Mouse (Mus musculus): Measurements from ENCODE around the gene Tex44. TPM values are rescaled to one million over a fixed set of nuclear protein-coding genes. Genes with fewer than 3 reads are reported as not detected.

Tex44 gene
- polyA plus RNA-seq, 1 experiment from 2014 or later: not detected

GRCm38 (mm10) chr1:86391425-86391824 is 34.7 kb upstream of the Tex44 start:
- H3K36me3 ChIP-seq (replicated peaks; ENCODE audit: insufficient read depth, low read length): no peaks in the 10 kb centered on the region
- no peak for TF ChIP-seq EP300 (IDR thresholded peaks at IDR 0.05; ENCODE audit: low read depth)
- no peak overlapping the region for H3K27ac ChIP-seq (ENCODE audit: low read depth)
- no peak overlapping the region for H3K9ac ChIP-seq (replicated peaks)
- H3K4me3 ChIP-seq (ENCODE audit: low read depth, low read length): no peak overlapping the region
- H3K9me3 ChIP-seq (ENCODE audit: low read length): no peaks in the 10 kb centered on the region
- no peak overlapping the region for H3K4me2 ChIP-seq (ENCODE audit: low read depth, low read length)
- no peaks in the 10 kb centered on the region for H3K4me1 ChIP-seq (ENCODE audit: insufficient read depth)
- H3K27me3 ChIP-seq (ENCODE audit: insufficient read depth, low read length): no peaks in the 10 kb centered on the region
- DNase-seq (no peak), ATAC-seq (no peak)
- 84% methylated on average over 2 of the region's 2 CpGs for WGBS (ENCODE audit: insufficient replicate concordance)

GRCm38 (mm10) chr1:86393219-86393618 is 32.9 kb upstream of the Tex44 start:
- DNase-seq (no peak), ATAC-seq (no peak)
- H3K4me1 ChIP-seq (ENCODE audit: insufficient read depth): 0 out of 2 replicates have a peak, but pooled peaks cover 3% of the 10 kb centered on the region
- 55% methylated on average over 3 of the region's 3 CpGs for WGBS (ENCODE audit: insufficient replicate concordance)
- no peak overlapping the region for H3K4me3 ChIP-seq (ENCODE audit: low read depth, low read length)
- H3K27me3 ChIP-seq (ENCODE audit: insufficient read depth, low read length): no peaks in the 10 kb centered on the region
- no peak overlapping the region for H3K4me2 ChIP-seq (ENCODE audit: low read depth, low read length)
- TF ChIP-seq EP300 (IDR thresholded peaks at IDR 0.05; ENCODE audit: low read depth): no peak
- no peak for TF ChIP-seq CTCF (IDR thresholded peaks at IDR 0.05; ENCODE audit: low read depth)
- H3K9ac ChIP-seq (replicated peaks): no peak overlapping the region
- no peaks in the 10 kb centered on the region for H3K36me3 ChIP-seq (replicated peaks; ENCODE audit: insufficient read depth, low read length)
- no peaks in the 10 kb centered on the region for H3K9me3 ChIP-seq (ENCODE audit: low read length)
- no peak overlapping the region for H3K27ac ChIP-seq (ENCODE audit: low read depth)

- DNase-seq: no peak
- H3K27ac ChIP-seq (ENCODE audit: low read depth): no peak overlapping the region
- H3K9ac ChIP-seq (replicated peaks): no peak overlapping the region
- 0 out of 2 replicates have a peak, but pooled peaks have one; percentile 8 for ATAC-seq
- H3K36me3 ChIP-seq (replicated peaks; ENCODE audit: insufficient read depth, low read length): no peaks in the 10 kb centered on the region
- no peak for TF ChIP-seq CTCF (IDR thresholded peaks at IDR 0.05; ENCODE audit: low read depth)
- TF ChIP-seq EP300 (IDR thresholded peaks at IDR 0.05; ENCODE audit: low read depth): no peak
- H3K4me2 ChIP-seq (ENCODE audit: low read depth, low read length): no peak overlapping the region
- WGBS (ENCODE audit: insufficient replicate concordance): 49% methylated on average over 3 of the region's 3 CpGs
- no peaks in the 10 kb centered on the region for H3K27me3 ChIP-seq (ENCODE audit: insufficient read depth, low read length)
- peaks cover 8% of the 10 kb centered on the region; the same call in 1 of the 2 replicates for H3K4me1 ChIP-seq (ENCODE audit: insufficient read depth)
- no peak overlapping the region for H3K4me3 ChIP-seq (ENCODE audit: low read depth, low read length)
- no peaks in the 10 kb centered on the region for H3K9me3 ChIP-seq (ENCODE audit: low read length)
Observed at GRCm38 (mm10) chr1:86394246-86394645, 31.9 kb upstream of the Tex44 start.

- Histone ChIP-seq H3K27ac (ENCODE audit: low read depth) (no peak overlapping the region), H3K9ac (replicated peaks) (no peak overlapping the region), H3K4me3 (ENCODE audit: low read depth, low read length) (no peak overlapping the region), H3K27me3 (ENCODE audit: insufficient read depth, low read length) (no peaks in the 10 kb centered on the region), H3K4me1 (ENCODE audit: insufficient read depth) (peaks cover 8% of the 10 kb centered on the region; the same call in 1 of the 2 replicates), H3K36me3 (replicated peaks; ENCODE audit: insufficient read depth, low read length) (no peaks in the 10 kb centered on the region), H3K9me3 (ENCODE audit: low read length) (no peaks in the 10 kb centered on the region), H3K4me2 (ENCODE audit: low read depth, low read length) (no peak overlapping the region)
- TF ChIP-seq EP300 (IDR thresholded peaks at IDR 0.05; ENCODE audit: low read depth) (no peak), CTCF (IDR thresholded peaks at IDR 0.05; ENCODE audit: low read depth) (peak; percentile 53)
- no peak for ATAC-seq
- WGBS (ENCODE audit: insufficient replicate concordance): 65% methylated on average over 7 of the region's 7 CpGs
- peak; percentile 42 for DNase-seq
Observed at GRCm38 (mm10) chr1:86395897-86396296, 30.2 kb upstream of the Tex44 start.

- no peak overlapping the region for H3K9ac ChIP-seq (replicated peaks)
- no peak overlapping the region for H3K4me2 ChIP-seq (ENCODE audit: low read depth, low read length)
- WGBS (ENCODE audit: insufficient replicate concordance): 78% methylated on average over 8 of the region's 8 CpGs
- DNase-seq (no peak), ATAC-seq (no peak)
- H3K9me3 ChIP-seq (ENCODE audit: low read length): no peaks in the 10 kb centered on the region
- H3K36me3 ChIP-seq (replicated peaks; ENCODE audit: insufficient read depth, low read length): no peaks in the 10 kb centered on the region
- H3K27ac ChIP-seq (ENCODE audit: low read depth): peak overlapping the region; percentile 23; the same call in 1 of the 2 replicates
- H3K27me3 ChIP-seq (ENCODE audit: insufficient read depth, low read length): no peaks in the 10 kb centered on the region
- H3K4me1 ChIP-seq (ENCODE audit: insufficient read depth): peaks cover 8% of the 10 kb centered on the region; the same call in 1 of the 2 replicates
- H3K4me3 ChIP-seq (ENCODE audit: low read depth, low read length): no peak overlapping the region
- no peak for TF ChIP-seq EP300 (IDR thresholded peaks at IDR 0.05; ENCODE audit: low read depth)
- no peak for TF ChIP-seq CTCF (IDR thresholded peaks at IDR 0.05; ENCODE audit: low read depth)
Observed at GRCm38 (mm10) chr1:86397621-86398020, 28.5 kb upstream of the Tex44 start.

GRCm38 (mm10) chr1:86398222-86398621 is 27.9 kb upstream of the Tex44 start:
- Histone ChIP-seq H3K36me3 (replicated peaks; ENCODE audit: insufficient read depth, low read length) (no peaks in the 10 kb centered on the region), H3K4me1 (ENCODE audit: insufficient read depth) (peaks cover 8% of the 10 kb centered on the region; the same call in 1 of the 2 replicates), H3K27ac (ENCODE audit: low read depth) (peak overlapping the region; percentile 23; the same call in 1 of the 2 replicates), H3K9me3 (ENCODE audit: low read length) (no peaks in the 10 kb centered on the region), H3K4me3 (ENCODE audit: low read depth, low read length) (no peak overlapping the region), H3K4me2 (ENCODE audit: low read depth, low read length) (no peak overlapping the region), H3K27me3 (ENCODE audit: insufficient read depth, low read length) (no peaks in the 10 kb centered on the region), H3K9ac (replicated peaks) (no peak overlapping the region)
- no peak for TF ChIP-seq CTCF (IDR thresholded peaks at IDR 0.05; ENCODE audit: low read depth)
- no peak for TF ChIP-seq EP300 (IDR thresholded peaks at IDR 0.05; ENCODE audit: low read depth)
- WGBS (ENCODE audit: insufficient replicate concordance): 45% methylated on average over 7 of the region's 7 CpGs
- no peak for DNase-seq
- no peak for ATAC-seq

GRCm38 (mm10) chr1:86399322-86399721 is 26.8 kb upstream of the Tex44 start:
- DNase-seq: no peak
- Histone ChIP-seq H3K9ac (replicated peaks) (no peak overlapping the region), H3K4me2 (ENCODE audit: low read depth, low read length) (no peak overlapping the region), H3K27ac (ENCODE audit: low read depth) (no peak overlapping the region), H3K9me3 (ENCODE audit: low read length) (no peaks in the 10 kb centered on the region), H3K4me3 (ENCODE audit: low read depth, low read length) (no peak overlapping the region), H3K4me1 (ENCODE audit: insufficient read depth) (peaks cover 8% of the 10 kb centered on the region; the same call in 1 of the 2 replicates), H3K27me3 (ENCODE audit: insufficient read depth, low read length) (no peaks in the 10 kb centered on the region), H3K36me3 (replicated peaks; ENCODE audit: insufficient read depth, low read length) (no peaks in the 10 kb centered on the region)
- 40% methylated on average over 3 of the region's 3 CpGs for WGBS (ENCODE audit: insufficient replicate concordance)
- ATAC-seq: peak; percentile 41
- TF ChIP-seq EP300 (IDR thresholded peaks at IDR 0.05; ENCODE audit: low read depth): no peak
- TF ChIP-seq CTCF (IDR thresholded peaks at IDR 0.05; ENCODE audit: low read depth): no peak
